23 mouse cellular contexts compared by ENCODE assay signal in the genomic region with DNA sequence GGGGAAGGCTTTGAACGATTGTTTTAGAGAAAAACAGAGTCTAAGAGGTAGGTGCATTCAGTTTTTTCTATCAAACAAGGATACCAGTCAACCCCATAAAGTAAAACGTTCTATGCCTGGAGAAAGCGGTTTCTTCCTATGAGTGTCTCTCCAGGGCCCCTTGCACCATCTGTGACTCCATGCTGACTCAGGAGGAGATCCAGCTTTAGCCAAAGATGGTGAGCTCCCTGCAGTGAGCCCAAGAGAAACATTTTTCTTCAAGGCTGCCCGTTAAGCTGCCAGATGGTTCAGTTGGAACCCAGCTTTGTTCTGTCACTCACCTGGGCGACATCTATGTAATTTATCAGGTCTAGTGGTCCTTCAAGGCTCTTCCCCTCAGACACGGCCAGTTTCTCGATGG. TPM values are rescaled to one million over a fixed set of nuclear protein-coding genes. Genes with fewer than 3 reads are reported as not detected.
DNase-seq lines count a peak whose midpoint lies in the region; ATAC-seq and TF ChIP-seq lines count a peak whose summit lies in the region.
"Had no signal": no experiment of that assay in that cellular context is flagged by ENCODE, and none has a peak within 500 bp of the region (broad histone marks: within the 10 kb centered on the region; RNA-seq: fewer than 3 reads in every experiment).

No protein-coding gene starts in this region.

- no peak for TF ChIP-seq POLR2A in thymus, adult 2 months (IDR thresholded peaks at IDR 0.05; ENCODE audit: control insufficient read depth, extremely low read depth, insufficient read depth, low read length, poor library complexity)

- peaks cover 30% of the 10 kb centered on the region for H3K36me3 ChIP-seq in thymus, adult 2 months (ENCODE audit: control insufficient read depth, insufficient read depth, low read length)

- DNase-seq in adrenal gland, adult 2 months: peak; percentile 61
- no peak for DNase-seq in adrenal gland, adult 8-10 months
- DNase-seq in 3T3-L1 (ENCODE audit: low read depth, low spot score): peak; percentile 47
- peak; percentile 73 to 78 for DNase-seq in cerebellum, adult 18-20 months
- DNase-seq in cerebellum, postnatal 14 days: peak; percentile 51 to 84
- no peak for DNase-seq in thymus, adult 2 months
- DNase-seq: gastrocnemius, postnatal 10 days; heart, postnatal 14 days; kidney, adult 2 months; kidney, postnatal 14 days; liver, postnatal 0 days; right cerebral cortex, adult 18-20 months; thymus, postnatal 36 days had no signal

- 95% methylated on average over 7 of the region's 7 CpGs for WGBS in thymus, adult 2 months

- H3K27ac ChIP-seq in thymus, adult 2 months (ENCODE audit: control insufficient read depth, insufficient read depth, low read length): no peak overlapping the region
- H3K27ac ChIP-seq: embryonic facial prominence, embryonic 15.5 days; forebrain, embryonic 15.5 days; hindbrain, embryonic 12.5 days; macrophage; stomach, embryonic 15.5 days had no signal

- no peak for ATAC-seq in erythroid progenitor cell, adult 5-6 weeks (replicated peaks; ENCODE audit: low FRiP score, poor library complexity, severe bottlenecking)
- ATAC-seq: forebrain, embryonic 15.5 days; inflammation-experienced regulatory T-cells, adult 6 months; liver, postnatal 0 days; lung, postnatal 0 days; midbrain, embryonic 16.5 days had no signal

- H3K4me3 ChIP-seq in thymus, adult 2 months (ENCODE audit: control insufficient read depth, insufficient read depth, low read length): no peak overlapping the region
- H3K4me3 ChIP-seq: embryonic facial prominence, embryonic 15.5 days; forebrain, embryonic 15.5 days; heart, embryonic 12.5 days; hindbrain, embryonic 12.5 days; stomach, embryonic 15.5 days had no signal

- H3K27me3 ChIP-seq in thymus, adult 2 months (ENCODE audit: control insufficient read depth, insufficient read depth, low read length): no peaks in the 10 kb centered on the region
- H3K27me3 ChIP-seq: embryonic facial prominence, embryonic 15.5 days; forebrain, embryonic 15.5 days; heart, embryonic 12.5 days; hindbrain, embryonic 12.5 days; stomach, embryonic 15.5 days had no signal

- no peaks in the 10 kb centered on the region for H3K4me1 ChIP-seq in thymus, adult 2 months (replicated peaks; ENCODE audit: control insufficient read depth, insufficient read depth, low read length)
- H3K4me1 ChIP-seq: embryonic facial prominence, embryonic 15.5 days; forebrain, embryonic 15.5 days; heart, embryonic 12.5 days; hindbrain, embryonic 12.5 days; stomach, embryonic 15.5 days had no signal

- no peak for TF ChIP-seq CTCF in thymus, adult 2 months (IDR thresholded peaks at IDR 0.05; ENCODE audit: borderline replicate concordance, control insufficient read depth, extremely low read depth, insufficient read depth, low read length, poor library complexity)

RNA-seq across cellular contexts. Expression of gene Cpsf3, which starts 10.7 kb away (rescaled TPM):
- 10 to 100 TPM; 63.9 to 67.1 TPM for total RNA-seq in adrenal gland, adult 2 months (2021)
- 12.9 and 21.2 TPM in 2 replicates for polyA plus RNA-seq in adrenal gland, adult 2 months (2012; rRNA removed)
- 10 to 100 TPM; 65.3 to 78.3 (median 69.5) TPM for total RNA-seq in adrenal gland, adult 8-10 months (2022)
- 28.6 and 45.3 TPM in 2 replicates for polyA plus RNA-seq in thymus, adult 2 months (2012; rRNA removed)
- total RNA-seq in erythroid progenitor cell, adult 5-6 weeks (2015; ENCODE audit: low replicate concordance): 13.7 and 68.3 TPM in 2 replicates
- total RNA-seq in erythroid progenitor cell, adult 5-6 weeks (2017; ENCODE audit: low replicate concordance): 15.6 and 17.2 TPM in 2 replicates

RNA-seq across cellular contexts. Expression of gene Itgb1bp1, which starts 11.6 kb away (rescaled TPM):
- 10 to 100 TPM; 82.2 to 97.0 TPM for total RNA-seq in adrenal gland, adult 2 months (2021)
- 12.6 and 18.8 TPM in 2 replicates for polyA plus RNA-seq in adrenal gland, adult 2 months (2012; rRNA removed)
- total RNA-seq in adrenal gland, adult 8-10 months (2022): 100 to 1,000 TPM in 1 of 4 experiments, 10 to 100 TPM in 3; 74.6 to 123 (median 85.2) TPM
- polyA plus RNA-seq in thymus, adult 2 months (2012; rRNA removed): 16.2 and 18.0 TPM in 2 replicates
- total RNA-seq in erythroid progenitor cell, adult 5-6 weeks (2015; ENCODE audit: low replicate concordance): 14.4 and 15.1 TPM in 2 replicates
- total RNA-seq in erythroid progenitor cell, adult 5-6 weeks (2017; ENCODE audit: low replicate concordance): 11.8 and 15.7 TPM in 2 replicates

RNA-seq across cellular contexts. Expression of gene Iah1, which starts 41.7 kb away (rescaled TPM):
- 10 to 100 TPM; 61.2 to 65.0 TPM for total RNA-seq in adrenal gland, adult 2 months (2021)
- 68.7 and 108 TPM in 2 replicates for polyA plus RNA-seq in adrenal gland, adult 2 months (2012; rRNA removed)
- 10 to 100 TPM; 53.0 to 61.9 (median 56.4) TPM for total RNA-seq in adrenal gland, adult 8-10 months (2022)
- polyA plus RNA-seq in thymus, adult 2 months (2012; rRNA removed): 50.1 and 53.6 TPM in 2 replicates
- total RNA-seq in erythroid progenitor cell, adult 5-6 weeks (2015; ENCODE audit: low replicate concordance): 15.1 and 20.9 TPM in 2 replicates
- 9.2 and 16.3 TPM in 2 replicates for total RNA-seq in erythroid progenitor cell, adult 5-6 weeks (2017; ENCODE audit: low replicate concordance)

Comparison
In these comparisons a context has a peak if more than half of its experiments do, and no peak if none do; other contexts are left out.
1. DNase-seq: peak in adrenal gland, adult 2 months (single experiment), 3T3-L1 (single experiment), cerebellum, adult 18-20 months (2 of 2) and cerebellum, postnatal 14 days (2 of 2); none in adrenal gland, adult 8-10 months (single experiment) and thymus, adult 2 months (single experiment).
2. RNA of gene Itgb1bp1, which starts 11.6 kb away (total RNA-seq): 82.2 to 97.0 TPM in adrenal gland, adult 2 months and 74.6 to 123 TPM in adrenal gland, adult 8-10 months; 11.8 to 15.7 TPM in erythroid progenitor cell, adult 5-6 weeks; every median in the first group is over 4 times any median in the second.